Mouse (Mus musculus) forebrain, embryonic 14.5 days (tissue): ENCODE data around the gene Mdm2. TPM values are rescaled to one million over a fixed set of nuclear protein-coding genes. Genes with fewer than 3 reads are reported as not detected.
A peak's percentile ranks its signal among the peaks of the same experiment; 100 is the strongest.

Experiments used
- ATAC-seq: fragments of 200-750 bp; cut with Nextera tagmentation; 2 replicates; pipeline ENCODE4 v1.8.0; 2017; ENCODE audit warnings: mild to moderate bottlenecking, moderate library complexity
- DNase-seq: peaks from one replicate; pipeline ENCODE4 v3.0.0-alpha.2; 2015; ENCODE audit warnings: low spot score
- H3K27ac ChIP-seq: fragments of 300-500 bp; sonication (generic); 2 replicates; pipeline ENCODE4 v1.5.1; 2014; ENCODE audit warnings: low read depth, mild to moderate bottlenecking, control low read depth, low read length, moderate library complexity
- H3K27me3 ChIP-seq: fragments of 300-500 bp; sonication (generic); replicated peaks from 2 replicates; pipeline ENCODE4 v1.6.1; 2014; ENCODE audit warnings: low read length, control low read depth, mixed read lengths; ENCODE audit not compliant: control insufficient read depth, insufficient read depth
- H3K36me3 ChIP-seq: fragments of 300-500 bp; sonication (generic); 2 replicates; pipeline ENCODE4 v1.6.1; 2014; ENCODE audit warnings: low read length, control low read depth; ENCODE audit not compliant: control insufficient read depth, insufficient read depth
- H3K4me1 ChIP-seq: fragments of 300-500 bp; sonication (generic); 2 replicates; pipeline ENCODE4 v1.6.1; 2014; ENCODE audit warnings: antibody characterized with exemption, low read length, control low read depth; ENCODE audit not compliant: control insufficient read depth, insufficient read depth
- H3K4me2 ChIP-seq: fragments of 300-500 bp; sonication (generic); 2 replicates; pipeline ENCODE4 v1.6.1; 2014; ENCODE audit warnings: mild to moderate bottlenecking, control low read depth, low read length
- H3K4me3 ChIP-seq: fragments of 300-500 bp; sonication (generic); 2 replicates; pipeline ENCODE4 v1.5.1; 2014; ENCODE audit warnings: low read depth, low read length, control low read depth
- H3K9ac ChIP-seq: fragments of 300-500 bp; sonication (generic); 2 replicates; pipeline ENCODE4 v1.6.1; 2014; ENCODE audit warnings: mild to moderate bottlenecking, low read length, control low read depth, moderate library complexity
- H3K9me3 ChIP-seq: fragments of 300-500 bp; sonication (generic); replicated peaks from 2 replicates; pipeline ENCODE4 v1.6.1; 2016; ENCODE audit warnings: low read length, control low read depth, mixed read lengths; ENCODE audit not compliant: control insufficient read depth
- WGBS: fragments of 180-500 bp; shearing (Covaris S2); extraction: QIAGEN DNeasy Blood & Tissue Kit; methylation state at CpG from one replicate; pipeline ENCODE4 v1.1.7; 2014; 5-methylcytosine and 5-hydroxymethylcytosine counted together
- polyA plus RNA-seq: library from polyadenylated mRNA; unstranded; fragments of >200 nt; fragmentation: Nextera tagmentation; extraction: Ambion mirVana; gene quantifications from 2 replicates; pipeline ENCODE4 v1.2.1, GENCODE M21; 2014

The Mdm2 gene
- polyA plus RNA-seq, 1 experiment from 2014 or later: 33.0 TPM

DNA sequence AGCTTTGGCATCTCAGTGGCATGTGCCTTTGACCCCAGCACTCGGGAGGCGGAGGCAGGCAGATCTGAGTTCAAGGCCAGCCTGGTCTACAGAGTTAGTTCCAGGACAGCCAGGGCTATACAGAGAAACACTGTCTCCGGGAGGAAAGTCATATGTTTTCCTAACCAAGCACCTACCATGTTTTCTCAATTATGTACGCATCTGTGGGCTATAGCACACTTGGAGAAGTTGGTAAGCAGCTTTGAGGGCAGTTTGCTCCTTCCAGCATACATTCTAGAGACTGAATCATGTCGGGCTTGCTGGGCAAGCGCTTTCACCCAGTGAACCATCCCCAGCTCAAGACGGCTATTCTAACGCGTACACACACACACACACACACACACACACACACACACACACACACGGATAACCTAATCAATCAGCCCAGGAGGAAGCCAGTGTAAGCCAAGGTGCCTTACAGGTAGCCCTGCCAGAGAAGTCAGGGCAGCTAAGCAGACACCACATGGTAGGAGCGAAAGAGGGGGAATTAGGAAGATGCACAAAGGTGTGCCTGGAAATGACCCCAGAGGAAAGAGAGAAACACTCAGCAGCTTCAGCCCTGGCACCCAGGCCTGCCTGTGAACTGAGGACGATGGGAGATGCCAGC lies 29.6 kb downstream of the Mdm2 start:
- H3K9ac ChIP-seq: no peak overlapping the region
- no peak for ATAC-seq
- no peaks in the 10 kb centered on the region for H3K36me3 ChIP-seq
- no peak for DNase-seq
- WGBS: 91% methylated on average over 12 of the region's 12 CpGs
- no peaks in the 10 kb centered on the region for H3K4me1 ChIP-seq
- no peak overlapping the region for H3K4me2 ChIP-seq
- H3K4me3 ChIP-seq: no peak overlapping the region
- H3K27ac ChIP-seq: no peak overlapping the region
- no peaks in the 10 kb centered on the region for H3K9me3 ChIP-seq
- H3K27me3 ChIP-seq: no peaks in the 10 kb centered on the region

DNA sequence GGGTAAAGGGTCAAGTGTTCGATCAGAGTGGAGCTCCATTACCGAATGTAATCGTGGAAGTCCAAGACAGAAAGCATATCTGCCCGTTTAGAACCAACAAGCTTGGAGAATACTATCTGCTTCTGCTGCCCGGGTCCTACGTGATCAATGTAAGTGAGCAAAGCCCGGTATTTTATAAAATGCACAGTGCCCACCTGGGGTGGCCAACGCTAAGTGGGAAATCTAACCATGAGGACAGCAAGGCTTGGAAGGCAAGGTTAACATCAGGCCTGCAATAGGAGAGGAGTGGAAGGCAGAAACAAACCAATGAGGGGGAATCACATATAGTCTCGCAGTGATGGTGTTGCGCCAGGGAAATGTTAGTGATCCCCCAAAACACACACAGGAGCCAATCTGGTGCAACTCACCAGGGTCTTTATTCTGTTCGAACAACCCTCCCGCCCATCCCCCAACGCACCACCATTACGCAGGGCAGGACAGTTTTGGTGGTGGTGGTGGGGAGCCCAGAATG lies 30.5 kb downstream of the Mdm2 start:
- H3K4me2 ChIP-seq: no peak overlapping the region

DNA sequence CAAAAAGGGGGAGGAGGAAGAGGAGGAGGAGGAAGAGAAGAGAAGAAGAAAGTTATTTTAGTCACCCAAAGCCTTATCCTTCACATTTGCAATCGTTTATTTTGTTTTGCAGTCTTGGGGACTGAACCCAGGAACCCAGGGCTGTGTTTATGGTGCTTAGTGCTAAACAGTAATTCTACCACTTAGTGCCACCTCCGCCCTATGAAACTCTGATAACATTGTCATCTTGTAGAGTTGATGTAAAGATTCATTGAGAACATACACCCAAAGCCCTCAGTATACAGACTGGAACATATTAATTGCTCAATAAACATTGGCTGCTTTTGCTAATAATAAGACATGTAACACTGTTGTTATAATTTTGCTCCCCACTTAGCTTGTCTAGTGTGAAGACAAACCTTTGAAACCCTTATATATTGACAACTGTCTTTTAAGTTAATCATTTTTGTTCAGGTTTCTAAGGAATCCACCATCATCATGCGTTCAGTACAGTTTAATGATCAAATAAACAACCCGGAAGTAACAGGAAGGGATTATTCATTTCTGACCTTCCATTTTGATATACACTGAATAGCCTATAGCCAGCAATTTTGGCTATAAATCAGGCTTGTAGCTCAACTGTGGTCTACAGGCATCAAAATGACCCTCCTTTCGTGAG lies 31.4 kb downstream of the Mdm2 start:
- Histone ChIP-seq H3K4me3 (no peak overlapping the region), H3K4me2 (no peak overlapping the region), H3K9me3 (no peaks in the 10 kb centered on the region), H3K4me1 (peaks cover 3% of the 10 kb centered on the region; the same call in 1 of the 2 replicates), H3K36me3 (no peaks in the 10 kb centered on the region), H3K27me3 (no peaks in the 10 kb centered on the region), H3K9ac (no peak overlapping the region), H3K27ac (no peak overlapping the region)
- DNase-seq (no peak), ATAC-seq (no peak)
- WGBS: 89% methylated on average over 5 of the region's 5 CpGs

More for the DNA sequence above, 30.5 kb downstream of the Mdm2 start:
- DNase-seq (no peak), ATAC-seq (no peak)
- H3K36me3 ChIP-seq: no peaks in the 10 kb centered on the region
- WGBS: 88% methylated on average over 14 of the region's 14 CpGs
- H3K27ac ChIP-seq: no peak overlapping the region
- H3K4me1 ChIP-seq: peaks cover 3% of the 10 kb centered on the region; the same call in 1 of the 2 replicates
- H3K9me3 ChIP-seq: no peaks in the 10 kb centered on the region
- H3K9ac ChIP-seq: no peak overlapping the region
- no peaks in the 10 kb centered on the region for H3K27me3 ChIP-seq
- no peak overlapping the region for H3K4me3 ChIP-seq

DNA sequence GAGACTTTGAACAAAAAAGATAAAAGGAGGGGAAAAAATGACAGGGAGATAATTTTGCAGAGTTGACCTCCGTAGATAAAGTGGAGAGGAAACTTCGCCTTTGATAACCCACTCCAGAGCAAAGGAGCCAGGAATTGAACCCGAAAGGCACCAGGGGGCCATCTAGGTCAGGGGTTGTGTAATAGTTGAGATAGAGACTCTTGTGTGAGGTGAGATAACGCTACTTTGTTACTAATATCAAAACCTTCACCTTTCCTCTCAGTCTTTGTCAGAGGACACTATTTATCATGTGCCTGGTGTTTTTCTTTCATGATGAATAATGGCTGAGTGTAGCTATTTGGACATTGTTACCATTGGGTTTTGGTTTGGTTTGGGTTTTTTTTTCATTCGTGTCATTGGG lies 32.2 kb downstream of the Mdm2 start:
- no peak overlapping the region for H3K4me2 ChIP-seq
- H3K9ac ChIP-seq: no peak overlapping the region
- H3K36me3 ChIP-seq: no peaks in the 10 kb centered on the region
- H3K27me3 ChIP-seq: no peaks in the 10 kb centered on the region
- H3K4me3 ChIP-seq: no peak overlapping the region
- no peak overlapping the region for H3K27ac ChIP-seq
- 86% methylated on average over 5 of the region's 5 CpGs for WGBS
- ATAC-seq: no peak
- H3K9me3 ChIP-seq: no peaks in the 10 kb centered on the region
- H3K4me1 ChIP-seq: peaks cover 3% of the 10 kb centered on the region; the same call in 1 of the 2 replicates
- DNase-seq: no peak

DNA sequence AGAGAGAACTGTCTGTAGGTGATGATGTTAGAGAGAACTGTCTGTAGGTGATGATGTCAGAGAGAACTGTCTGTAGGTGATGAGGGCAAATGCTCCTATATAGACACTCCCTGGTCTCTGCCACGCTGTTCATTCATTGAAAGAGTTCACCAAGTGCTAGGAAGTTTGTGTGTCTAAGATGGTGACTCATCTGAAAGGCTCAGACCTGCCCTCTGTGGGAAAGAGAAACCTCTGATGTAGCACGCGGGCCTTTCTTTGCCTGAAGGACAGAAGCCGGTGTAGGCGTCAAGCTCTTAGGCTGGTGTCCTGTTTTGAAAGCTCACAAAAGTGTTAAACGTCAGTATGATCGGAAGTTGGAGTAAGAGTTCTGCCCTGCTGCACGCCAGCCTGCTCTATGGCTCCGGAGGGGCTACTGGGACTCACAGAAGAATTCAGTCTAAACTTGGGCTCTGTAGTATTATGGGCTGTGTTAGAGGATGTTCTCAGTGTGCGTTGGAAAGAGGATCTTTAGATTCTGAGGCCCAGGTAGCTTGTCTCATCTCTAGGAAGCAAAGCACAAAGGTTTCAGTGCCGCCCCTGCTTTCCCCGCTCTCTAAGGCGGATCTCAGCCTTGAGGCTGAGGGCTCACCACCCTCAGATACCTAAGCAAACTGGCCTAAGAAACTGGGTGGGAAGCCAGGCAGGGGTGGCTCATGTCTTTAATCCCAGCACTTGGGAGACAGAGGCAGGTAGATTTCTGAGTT lies 32.9 kb downstream of the Mdm2 start:
- no peaks in the 10 kb centered on the region for H3K9me3 ChIP-seq
- H3K27ac ChIP-seq: no peak overlapping the region
- DNase-seq: no peak
- H3K36me3 ChIP-seq: no peaks in the 10 kb centered on the region
- no peak overlapping the region for H3K4me3 ChIP-seq
- ATAC-seq: no peak
- H3K27me3 ChIP-seq: no peaks in the 10 kb centered on the region
- peaks cover 3% of the 10 kb centered on the region; the same call in 1 of the 2 replicates for H3K4me1 ChIP-seq
- 75% methylated on average over 13 of the region's 13 CpGs for WGBS
- no peak overlapping the region for H3K9ac ChIP-seq
- no peak overlapping the region for H3K4me2 ChIP-seq

DNA sequence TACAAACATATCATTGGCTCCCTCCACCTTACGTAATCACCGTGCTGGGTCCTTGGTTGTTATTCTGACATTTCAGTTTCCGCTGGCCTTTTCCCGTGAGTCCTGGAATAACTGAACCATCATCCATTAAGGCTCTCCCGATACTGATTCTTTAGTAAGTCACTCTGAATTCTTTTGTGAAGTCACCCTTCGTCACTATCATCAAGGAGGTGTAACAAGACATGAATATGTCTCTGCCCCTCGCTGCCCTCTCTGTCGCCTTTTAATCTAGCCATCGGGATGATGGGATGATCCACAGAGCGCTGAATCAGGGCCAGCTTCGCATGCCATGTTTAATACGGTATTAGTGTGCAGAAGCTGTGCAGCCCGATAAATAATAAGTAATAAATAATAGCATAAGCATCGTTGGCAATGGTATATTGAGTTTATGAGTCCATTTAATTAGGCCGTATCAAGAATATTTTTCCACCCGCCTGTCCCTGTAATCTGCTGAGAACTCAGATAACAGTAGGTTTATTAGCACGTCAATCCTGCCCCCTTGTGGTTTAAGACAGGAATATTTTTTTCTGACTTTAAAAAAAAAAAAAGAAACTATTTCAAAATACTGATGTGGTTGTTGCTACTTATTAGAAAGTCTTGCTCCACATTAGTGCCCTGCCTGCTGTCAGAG lies 33.8 kb downstream of the Mdm2 start:
- peak; percentile 38 for ATAC-seq
- WGBS: 29% methylated on average over 17 of the region's 17 CpGs
- Histone ChIP-seq H3K36me3 (no peaks in the 10 kb centered on the region), H3K4me2 (peak overlapping the region; percentile 60), H3K9me3 (no peaks in the 10 kb centered on the region), H3K4me1 (peaks cover 3% of the 10 kb centered on the region; the same call in 1 of the 2 replicates), H3K4me3 (peak overlapping the region; percentile 30), H3K27me3 (no peaks in the 10 kb centered on the region), H3K27ac (peak overlapping the region; percentile 22; the same call in 1 of the 2 replicates), H3K9ac (peak overlapping the region; percentile 44; the same call in 1 of the 2 replicates)
- peak; percentile 89 for DNase-seq

DNA sequence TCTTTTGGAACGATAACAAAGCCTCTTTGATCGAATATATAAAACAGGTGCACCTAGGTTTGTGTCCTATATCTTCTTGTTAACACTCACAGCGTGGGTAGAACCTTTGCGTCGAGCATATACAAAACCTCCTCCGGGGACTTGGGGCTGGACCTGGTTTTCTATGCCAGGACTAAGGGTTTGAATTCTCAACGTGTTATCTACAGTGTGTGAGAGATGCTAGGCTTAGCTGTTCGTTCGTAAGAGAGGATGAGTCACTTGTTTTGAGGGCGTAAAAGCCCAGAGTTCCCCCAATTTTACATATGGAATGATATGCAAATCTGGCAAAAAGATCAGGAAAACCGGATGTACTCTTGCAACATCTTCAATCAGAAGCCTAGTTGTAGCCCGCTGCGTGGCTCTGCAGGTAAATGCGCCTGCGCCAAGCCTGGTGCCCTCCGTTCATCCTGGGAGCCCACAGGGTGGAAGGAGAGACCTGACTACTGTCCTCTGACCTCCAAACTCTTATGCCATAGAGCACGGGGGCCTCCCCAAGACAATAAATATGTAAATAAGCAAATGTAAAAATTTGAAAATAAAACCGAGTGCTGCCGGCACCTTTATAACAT lies 34.4 kb downstream of the Mdm2 start:
- Histone ChIP-seq H3K9me3 (no peaks in the 10 kb centered on the region), H3K4me1 (peaks cover 3% of the 10 kb centered on the region; the same call in 1 of the 2 replicates), H3K36me3 (no peaks in the 10 kb centered on the region), H3K4me3 (peak overlapping the region; percentile 30), H3K4me2 (peak overlapping the region; percentile 60), H3K9ac (peak overlapping the region; percentile 44), H3K27ac (peak overlapping the region; percentile 22; the same call in 1 of the 2 replicates), H3K27me3 (no peaks in the 10 kb centered on the region)
- 43% methylated on average over 19 of the region's 19 CpGs for WGBS
- peak; percentile 67 for DNase-seq
- ATAC-seq: peak; percentile 66
